In the genomic region with DNA sequence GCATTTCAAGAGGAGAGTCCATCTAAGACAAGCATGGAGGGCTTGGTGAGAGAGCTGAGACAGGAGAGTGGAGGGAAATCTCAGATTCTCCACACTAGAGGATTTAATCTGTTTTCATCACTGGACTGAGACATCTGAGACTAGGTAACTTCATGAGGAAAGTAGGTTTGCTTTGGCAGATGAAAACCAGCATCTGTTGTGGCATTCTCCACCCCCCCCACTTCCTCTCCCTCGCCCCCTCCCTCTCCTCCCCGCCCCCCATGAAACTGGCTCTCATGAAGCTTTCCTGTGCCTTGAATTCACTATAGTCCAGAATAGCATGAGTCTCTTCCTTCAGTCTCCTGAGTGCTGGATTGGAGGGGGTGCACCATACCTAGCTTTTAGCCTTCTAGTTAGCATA, we compare ENCODE assay signal across 19 mouse cellular contexts.
A peak's percentile ranks its signal among the peaks of the same experiment; 100 is the strongest.
DNase-seq lines count a peak whose midpoint lies in the region; ATAC-seq lines count a peak whose summit lies in the region.
"Had no signal": no experiment of that assay in that cellular context is flagged by ENCODE, and none has a peak within 500 bp of the region (broad histone marks: within the 10 kb centered on the region; RNA-seq: fewer than 3 reads in every experiment).

No protein-coding gene starts in this region.

- DNase-seq in frontal cortex, postnatal 14 days (ENCODE audit: low spot score in 2 of 2): no peak
- DNase-seq in CD4-positive helper T cell, adult 2 months (ENCODE audit: low read depth, low spot score): peak; percentile 73
- DNase-seq in naive thymus-derived CD4-positive, alpha-beta T cell, adult 2 months (ENCODE audit: low read depth): peak; percentile 84
- no peak for DNase-seq in midbrain, embryonic 11.5 days (ENCODE audit: low spot score, missing footprints)
- DNase-seq: adrenal gland, postnatal 10 days; B cell, adult 2 months; cerebellum, adult 11-12 months; cerebellum, adult 9-10 months; cerebellum, postnatal 25 days; gastrocnemius, postnatal 14 days; heart, postnatal 36 days had no signal

- H3K36me3 ChIP-seq in midbrain, embryonic 11.5 days (ENCODE audit: control insufficient read depth, insufficient read depth, low read length): no peaks in the 10 kb centered on the region
- H3K36me3 ChIP-seq in kidney, embryonic 14.5 days (ENCODE audit: control insufficient read depth, insufficient read depth, low read length): no peaks in the 10 kb centered on the region
- H3K36me3 ChIP-seq: embryonic facial prominence, embryonic 12.5 days; forebrain, embryonic 15.5 days; heart, embryonic 12.5 days; hindbrain, embryonic 15.5 days had no signal

- no peak overlapping the region for H3K9ac ChIP-seq in midbrain, embryonic 11.5 days (ENCODE audit: low read length)
- no peak overlapping the region for H3K9ac ChIP-seq in kidney, embryonic 14.5 days (ENCODE audit: low read depth, low read length)
- H3K9ac ChIP-seq: embryonic facial prominence, embryonic 12.5 days; forebrain, embryonic 15.5 days; heart, embryonic 12.5 days; hindbrain, embryonic 15.5 days had no signal

- H3K4me3 ChIP-seq in midbrain, embryonic 11.5 days (ENCODE audit: low read depth, low read length): no peak overlapping the region
- H3K4me3 ChIP-seq in kidney, embryonic 14.5 days (ENCODE audit: low read length): no peak overlapping the region
- H3K4me3 ChIP-seq: embryonic facial prominence, embryonic 12.5 days; forebrain, embryonic 15.5 days; heart, embryonic 12.5 days; hindbrain, embryonic 15.5 days had no signal

- H3K27me3 ChIP-seq in midbrain, embryonic 11.5 days (ENCODE audit: control insufficient read depth, insufficient read depth, low read length): no peaks in the 10 kb centered on the region
- no peaks in the 10 kb centered on the region for H3K27me3 ChIP-seq in kidney, embryonic 14.5 days (ENCODE audit: control insufficient read depth, insufficient read depth, low read length)
- H3K27me3 ChIP-seq: embryonic facial prominence, embryonic 12.5 days; forebrain, embryonic 15.5 days; heart, embryonic 12.5 days; hindbrain, embryonic 15.5 days had no signal

- no peak overlapping the region for H3K4me2 ChIP-seq in midbrain, embryonic 11.5 days
- H3K4me2 ChIP-seq in kidney, embryonic 14.5 days (replicated peaks; ENCODE audit: low read depth, low read length): no peak overlapping the region
- H3K4me2 ChIP-seq: embryonic facial prominence, embryonic 12.5 days; forebrain, embryonic 15.5 days; heart, embryonic 12.5 days; hindbrain, embryonic 15.5 days had no signal

- 72% methylated on average over 2 of the region's 2 CpGs for WGBS in midbrain, embryonic 11.5 days
- 73% methylated on average over 2 of the region's 2 CpGs for WGBS in kidney, embryonic 14.5 days

- H3K27ac ChIP-seq in midbrain, embryonic 11.5 days (ENCODE audit: low read depth, low read length): no peak overlapping the region
- no peak overlapping the region for H3K27ac ChIP-seq in kidney, embryonic 14.5 days (ENCODE audit: low read depth, low read length)
- H3K27ac ChIP-seq: embryonic facial prominence, embryonic 12.5 days; forebrain, embryonic 15.5 days; hindbrain, embryonic 15.5 days had no signal

- peak; percentile 26; the same call in 1 of the 2 replicates for ATAC-seq in frontal cortex, adult (ENCODE audit: low TSS enrichment)
- ATAC-seq in activated CD4-positive, CD25-positive, alpha-beta regulatory T cell, adult 4 months: peak; percentile 48
- no peak for ATAC-seq in megakaryocyte-erythroid progenitor cell, adult 5-6 weeks (replicated peaks; ENCODE audit: low FRiP score, low TSS enrichment, poor library complexity, severe bottlenecking)
- no peak for ATAC-seq in midbrain, embryonic 11.5 days (ENCODE audit: low FRiP score)
- ATAC-seq in kidney, embryonic 14.5 days (ENCODE audit: low FRiP score, low TSS enrichment): no peak
- ATAC-seq: forebrain, embryonic 15.5 days had no signal

- no peaks in the 10 kb centered on the region for H3K9me3 ChIP-seq in midbrain, embryonic 11.5 days (ENCODE audit: control insufficient read depth, low read length)
- H3K9me3 ChIP-seq in kidney, embryonic 14.5 days (ENCODE audit: control insufficient read depth, low read length): no peaks in the 10 kb centered on the region
- H3K9me3 ChIP-seq: embryonic facial prominence, embryonic 12.5 days; forebrain, embryonic 15.5 days; heart, embryonic 12.5 days; hindbrain, embryonic 15.5 days had no signal

- no peaks in the 10 kb centered on the region for H3K4me1 ChIP-seq in midbrain, embryonic 11.5 days (ENCODE audit: control insufficient read depth, insufficient read depth, low read length)
- H3K4me1 ChIP-seq in kidney, embryonic 14.5 days (ENCODE audit: control insufficient read depth, insufficient read depth, low read length): no peaks in the 10 kb centered on the region
- H3K4me1 ChIP-seq: embryonic facial prominence, embryonic 12.5 days; forebrain, embryonic 15.5 days; hindbrain, embryonic 15.5 days had no signal

Comparison
In these comparisons a context has a peak if more than half of its experiments do, and no peak if none do; other contexts are left out.
1. ATAC-seq: peak in frontal cortex, adult (single experiment) and activated CD4-positive, CD25-positive, alpha-beta regulatory T cell, adult 4 months (single experiment); none in megakaryocyte-erythroid progenitor cell, adult 5-6 weeks (single experiment), midbrain, embryonic 11.5 days (single experiment) and kidney, embryonic 14.5 days (single experiment).
2. DNase-seq: peak in CD4-positive helper T cell, adult 2 months (single experiment) and naive thymus-derived CD4-positive, alpha-beta T cell, adult 2 months (single experiment); none in frontal cortex, postnatal 14 days (0 of 2) and midbrain, embryonic 11.5 days (single experiment).